Mouse (Mus musculus): ENCODE measurements around the gene Rbak. TPM values are rescaled to one million over a fixed set of nuclear protein-coding genes. Genes with fewer than 3 reads are reported as not detected.
"Not testable (repeated sequence)": the region's sequence is repeated elsewhere in the genome, so short reads cannot be mapped to it uniquely, and the experiment has no call there.

Gene Rbak
- polyA plus RNA-seq, 1 experiment from 2014 or later, result 1.5 TPM

- Histone ChIP-seq H3K4me1 (ENCODE audit: insufficient read depth) (no peaks in the 10 kb centered on the region), H3K36me3 (replicated peaks; ENCODE audit: insufficient read depth, low read length) (no peaks in the 10 kb centered on the region), H3K4me2 (ENCODE audit: low read depth, low read length) (no peak overlapping the region), H3K4me3 (ENCODE audit: low read depth, low read length) (no peak overlapping the region), H3K9me3 (ENCODE audit: low read length) (no peaks in the 10 kb centered on the region), H3K27me3 (ENCODE audit: insufficient read depth, low read length) (no peaks in the 10 kb centered on the region), H3K27ac (ENCODE audit: low read depth) (no peak overlapping the region), H3K9ac (replicated peaks) (no peak overlapping the region)
- DNase-seq, result no peak
- WGBS (ENCODE audit: insufficient replicate concordance), result 62% methylated on average over 4 of the region's 4 CpGs
- ATAC-seq, result no peak
- TF ChIP-seq EP300 (IDR thresholded peaks at IDR 0.05; ENCODE audit: low read depth) (no peak), CTCF (IDR thresholded peaks at IDR 0.05; ENCODE audit: low read depth) (no peak)
Observed at GRCm38 (mm10) chr5:143196506-143196905, 15.9 kb upstream of the Rbak start.

- Histone ChIP-seq H3K9me3 (ENCODE audit: low read length) (no peaks in the 10 kb centered on the region), H3K4me3 (ENCODE audit: low read depth, low read length) (no peak overlapping the region), H3K36me3 (replicated peaks; ENCODE audit: insufficient read depth, low read length) (no peaks in the 10 kb centered on the region), H3K27ac (ENCODE audit: low read depth) (no peak overlapping the region), H3K27me3 (ENCODE audit: insufficient read depth, low read length) (no peaks in the 10 kb centered on the region), H3K9ac (replicated peaks) (no peak overlapping the region), H3K4me1 (ENCODE audit: insufficient read depth) (no peaks in the 10 kb centered on the region), H3K4me2 (ENCODE audit: low read depth, low read length) (no peak overlapping the region)
- WGBS (ENCODE audit: insufficient replicate concordance), result 52% methylated on average over 2 of the region's 2 CpGs
- ATAC-seq (no peak), DNase-seq (no peak)
- TF ChIP-seq EP300 (IDR thresholded peaks at IDR 0.05; ENCODE audit: low read depth) (no peak), CTCF (IDR thresholded peaks at IDR 0.05; ENCODE audit: low read depth) (no peak)
Observed at GRCm38 (mm10) chr5:143195166-143195565, 14.6 kb upstream of the Rbak start.

GRCm38 (mm10) chr5:143194747-143195146, 14.2 kb upstream of the Rbak start:
- H3K4me3 ChIP-seq (ENCODE audit: low read depth, low read length); H3K4me2 ChIP-seq (ENCODE audit: low read depth, low read length); H3K27me3 ChIP-seq (ENCODE audit: insufficient read depth, low read length); DNase-seq; ATAC-seq; H3K9me3 ChIP-seq (ENCODE audit: low read length); H3K4me1 ChIP-seq (ENCODE audit: insufficient read depth); H3K27ac ChIP-seq (ENCODE audit: low read depth); H3K36me3 ChIP-seq (replicated peaks; ENCODE audit: insufficient read depth, low read length); H3K9ac ChIP-seq (replicated peaks): not testable (repeated sequence)
- 60% methylated on average over 8 of the region's 8 CpGs for WGBS (ENCODE audit: insufficient replicate concordance)

- DNase-seq, result no peak
- TF ChIP-seq CTCF (IDR thresholded peaks at IDR 0.05; ENCODE audit: low read depth), result no peak
- no peak for TF ChIP-seq EP300 (IDR thresholded peaks at IDR 0.05; ENCODE audit: low read depth)
- no peaks in the 10 kb centered on the region for H3K4me1 ChIP-seq (ENCODE audit: insufficient read depth)
- no peaks in the 10 kb centered on the region for H3K27me3 ChIP-seq (ENCODE audit: insufficient read depth, low read length)
- H3K36me3 ChIP-seq (replicated peaks; ENCODE audit: insufficient read depth, low read length), result no peaks in the 10 kb centered on the region
- H3K9me3 ChIP-seq (ENCODE audit: low read length), result no peaks in the 10 kb centered on the region
- no peak overlapping the region for H3K4me3 ChIP-seq (ENCODE audit: low read depth, low read length)
- no peak overlapping the region for H3K27ac ChIP-seq (ENCODE audit: low read depth)
- no peak overlapping the region for H3K4me2 ChIP-seq (ENCODE audit: low read depth, low read length)
- H3K9ac ChIP-seq (replicated peaks), result no peak overlapping the region
- WGBS (ENCODE audit: insufficient replicate concordance), result 80% methylated on average over 8 of the region's 8 CpGs
- ATAC-seq, result no peak
Observed at GRCm38 (mm10) chr5:143192806-143193205, 12.2 kb upstream of the Rbak start.

- H3K9ac ChIP-seq (replicated peaks); DNase-seq; ATAC-seq; H3K4me1 ChIP-seq (ENCODE audit: insufficient read depth); H3K36me3 ChIP-seq (replicated peaks; ENCODE audit: insufficient read depth, low read length); H3K27ac ChIP-seq (ENCODE audit: low read depth); H3K4me3 ChIP-seq (ENCODE audit: low read depth, low read length); H3K9me3 ChIP-seq (ENCODE audit: low read length); H3K4me2 ChIP-seq (ENCODE audit: low read depth, low read length); H3K27me3 ChIP-seq (ENCODE audit: insufficient read depth, low read length): not testable (repeated sequence)
- WGBS (ENCODE audit: insufficient replicate concordance), result no CpG with 5 or more reads among the region's 1 CpGs
Observed at GRCm38 (mm10) chr5:143188014-143188413, 7.4 kb upstream of the Rbak start.

- WGBS (ENCODE audit: insufficient replicate concordance), result 44% methylated on average over 6 of the region's 6 CpGs
- Histone ChIP-seq H3K27me3 (ENCODE audit: insufficient read depth, low read length) (no peaks in the 10 kb centered on the region), H3K4me3 (ENCODE audit: low read depth, low read length) (no peak overlapping the region), H3K9ac (replicated peaks) (no peak overlapping the region; the same call in 1 of the 2 replicates), H3K4me2 (ENCODE audit: low read depth, low read length) (peak overlapping the region; percentile 97), H3K27ac (ENCODE audit: low read depth) (no peak overlapping the region), H3K4me1 (ENCODE audit: insufficient read depth) (peaks cover 7% of the 10 kb centered on the region), H3K36me3 (replicated peaks; ENCODE audit: insufficient read depth, low read length) (peaks cover 31% of the 10 kb centered on the region), H3K9me3 (ENCODE audit: low read length) (peaks cover under 1% of the 10 kb centered on the region)
- TF ChIP-seq CTCF (IDR thresholded peaks at IDR 0.05; ENCODE audit: low read depth) (peak; percentile 66), EP300 (IDR thresholded peaks at IDR 0.05; ENCODE audit: low read depth) (no peak)
- ATAC-seq (no peak), DNase-seq (no peak)
Observed at GRCm38 (mm10) chr5:143179179-143179578, 1.4 kb downstream of the Rbak start.

GRCm38 (mm10) chr5:143177541-143178200, 2.9 kb downstream of the Rbak start:
- ATAC-seq, result no peak
- peak; percentile 28 for TF ChIP-seq CTCF (IDR thresholded peaks at IDR 0.05; ENCODE audit: low read depth)
- TF ChIP-seq EP300 (IDR thresholded peaks at IDR 0.05; ENCODE audit: low read depth), result no peak
- Histone ChIP-seq H3K9me3 (ENCODE audit: low read length) (peaks cover 7% of the 10 kb centered on the region), H3K4me1 (ENCODE audit: insufficient read depth) (peaks cover 7% of the 10 kb centered on the region), H3K27me3 (ENCODE audit: insufficient read depth, low read length) (no peaks in the 10 kb centered on the region), H3K27ac (ENCODE audit: low read depth) (no peak overlapping the region), H3K4me3 (ENCODE audit: low read depth, low read length) (no peak overlapping the region), H3K36me3 (replicated peaks; ENCODE audit: insufficient read depth, low read length) (peaks cover 46% of the 10 kb centered on the region), H3K9ac (replicated peaks) (no peak overlapping the region), H3K4me2 (ENCODE audit: low read depth, low read length) (no peak overlapping the region)
- DNase-seq, result no peak
- 88% methylated on average over 3 of the region's 3 CpGs for WGBS (ENCODE audit: insufficient replicate concordance)

All from liver, postnatal 0 days (tissue).